32 mouse cellular contexts compared by ENCODE assay signal in genomic region chr2:156077461-156077860, GRCm38 (mm10). TPM values are rescaled to one million over a fixed set of nuclear protein-coding genes. Genes with fewer than 3 reads are reported as not detected.
DNase-seq lines count a peak whose midpoint lies in the region; ATAC-seq lines count a peak whose summit lies in the region.
"Had no signal": no experiment of that assay in that cellular context is flagged by ENCODE, and none has a peak within 500 bp of the region (broad histone marks: within the 10 kb centered on the region; RNA-seq: fewer than 3 reads in every experiment).

No protein-coding gene starts in this region.

- H3K9ac ChIP-seq in intestine, embryonic 14.5 days (ENCODE audit: low read length) = no peak overlapping the region
- H3K9ac ChIP-seq in intestine, embryonic 16.5 days (ENCODE audit: low read depth, low read length) = no peak overlapping the region
- H3K9ac ChIP-seq: embryonic facial prominence, embryonic 13.5 days; forebrain, embryonic 12.5 days; forebrain, embryonic 15.5 days; heart, embryonic 12.5 days; heart, embryonic 15.5 days; hindbrain, embryonic 12.5 days had no signal

- peak; percentile 48 for DNase-seq in intestine, embryonic 14.5 days (ENCODE audit: low spot score)
- peak; percentile 15 for DNase-seq in kidney, adult 9 months
- no peak for DNase-seq in kidney, postnatal 14 days
- no peak for DNase-seq in frontal cortex, adult 2 months (ENCODE audit: extremely low spot score in 1 of 2, low spot score in 1 of 2)
- DNase-seq: adrenal gland, adult 8-10 months; adrenal gland, postnatal 25 days; cerebellum, adult 11-12 months; cerebellum, adult 8-10 months; cerebellum, postnatal 10 days; cerebellum, postnatal 36 days; embryo, embryonic 11 days; gastrocnemius, postnatal 10 days; gastrocnemius, postnatal 36 days; heart, postnatal 14 days had no signal

- no peak for ATAC-seq in intestine, embryonic 14.5 days (replicated peaks; ENCODE audit: low FRiP score, low TSS enrichment, low read depth)
- no peak for ATAC-seq in intestine, embryonic 16.5 days
- peak; percentile 29; the same call in 1 of the 2 replicates for ATAC-seq in megakaryocyte progenitor cell, adult 5-6 weeks (replicated peaks; ENCODE audit: poor library complexity)
- ATAC-seq: activated CD4-positive, CD25-positive, alpha-beta regulatory T cell, adult 4 months; CD4-positive, CD25-positive, alpha-beta regulatory T cell, adult 4 months; forebrain, embryonic 15.5 days; hindbrain, embryonic 16.5 days had no signal

- H3K4me1 ChIP-seq in intestine, embryonic 14.5 days (replicated peaks; ENCODE audit: control insufficient read depth, insufficient read depth, low read length) = no peaks in the 10 kb centered on the region; the same call in 1 of the 2 replicates
- 0 out of 2 replicates have a peak, but pooled peaks cover 3% of the 10 kb centered on the region for H3K4me1 ChIP-seq in intestine, embryonic 16.5 days (ENCODE audit: control insufficient read depth, insufficient read depth, low read length)
- H3K4me1 ChIP-seq: embryonic facial prominence, embryonic 10.5 days; embryonic facial prominence, embryonic 13.5 days; forebrain, embryonic 15.5 days had no signal

- no peak overlapping the region for H3K4me3 ChIP-seq in intestine, embryonic 14.5 days (ENCODE audit: low read depth, low read length)
- no peak overlapping the region for H3K4me3 ChIP-seq in intestine, embryonic 16.5 days (ENCODE audit: low read length)
- H3K4me3 ChIP-seq: embryonic facial prominence, embryonic 10.5 days; embryonic facial prominence, embryonic 13.5 days; erythroblast, embryonic 14.5 days; forebrain, embryonic 12.5 days; forebrain, embryonic 15.5 days; heart, embryonic 12.5 days; heart, embryonic 15.5 days; hindbrain, embryonic 12.5 days had no signal

- no peaks in the 10 kb centered on the region for H3K27me3 ChIP-seq in intestine, embryonic 14.5 days (replicated peaks; ENCODE audit: control insufficient read depth, insufficient read depth, low read length)
- H3K27me3 ChIP-seq in intestine, embryonic 16.5 days (replicated peaks; ENCODE audit: control insufficient read depth, insufficient read depth, low read length) = no peaks in the 10 kb centered on the region
- H3K27me3 ChIP-seq: embryonic facial prominence, embryonic 13.5 days; forebrain, embryonic 12.5 days; forebrain, embryonic 15.5 days; heart, embryonic 12.5 days; heart, embryonic 15.5 days; hindbrain, embryonic 12.5 days had no signal

- no peaks in the 10 kb centered on the region for H3K9me3 ChIP-seq in intestine, embryonic 14.5 days (ENCODE audit: control insufficient read depth, low read length)
- H3K9me3 ChIP-seq in intestine, embryonic 16.5 days (ENCODE audit: control insufficient read depth, low read length) = no peaks in the 10 kb centered on the region
- H3K9me3 ChIP-seq: embryonic facial prominence, embryonic 10.5 days; embryonic facial prominence, embryonic 13.5 days; forebrain, embryonic 12.5 days; forebrain, embryonic 15.5 days; heart, embryonic 12.5 days; heart, embryonic 15.5 days; hindbrain, embryonic 12.5 days had no signal

- WGBS in intestine, embryonic 14.5 days = 95% methylated on average over 7 of the region's 7 CpGs
- WGBS in intestine, embryonic 16.5 days = 85% methylated on average over 7 of the region's 7 CpGs

- H3K36me3 ChIP-seq in intestine, embryonic 14.5 days (ENCODE audit: control insufficient read depth, insufficient read depth, low read length) = peaks cover 68% of the 10 kb centered on the region
- peaks cover 39% of the 10 kb centered on the region for H3K36me3 ChIP-seq in intestine, embryonic 16.5 days (ENCODE audit: control insufficient read depth, insufficient read depth, low read length)

- H3K27ac ChIP-seq in intestine, embryonic 14.5 days (ENCODE audit: low read depth) = no peak overlapping the region
- no peak overlapping the region for H3K27ac ChIP-seq in intestine, embryonic 16.5 days (ENCODE audit: low read length)
- H3K27ac ChIP-seq: embryonic facial prominence, embryonic 10.5 days; embryonic facial prominence, embryonic 13.5 days; forebrain, embryonic 12.5 days; forebrain, embryonic 15.5 days; heart, embryonic 15.5 days; hindbrain, embryonic 12.5 days had no signal

- no peak overlapping the region for H3K4me2 ChIP-seq in intestine, embryonic 14.5 days (ENCODE audit: low read length)
- no peak overlapping the region for H3K4me2 ChIP-seq in intestine, embryonic 16.5 days (ENCODE audit: low read depth, low read length)
- H3K4me2 ChIP-seq: embryonic facial prominence, embryonic 13.5 days; forebrain, embryonic 12.5 days; forebrain, embryonic 15.5 days; heart, embryonic 12.5 days; heart, embryonic 15.5 days; hindbrain, embryonic 12.5 days had no signal

RNA-seq across cellular contexts. Expression of gene Spag4, which starts 12.5 kb away (rescaled TPM):
- 3.0 and 4.0 TPM in 2 replicates for polyA plus RNA-seq in intestine, embryonic 14.5 days (2014; fragmentation: Nextera tagmentation; extraction: Ambion mirVana)
- 1.7 and 2.4 TPM in 2 replicates for polyA plus RNA-seq in intestine, embryonic 16.5 days (2015; fragmentation: Nextera tagmentation; extraction: Ambion mirVana)
- 1.3 and 1.7 TPM in 2 replicates for total RNA-seq in megakaryocyte progenitor cell, adult 5-6 weeks (2015)
- total RNA-seq in megakaryocyte progenitor cell, adult 5-6 weeks (2017) = 2.6 and 3.3 TPM in 2 replicates
- 4.9 and 5.6 TPM in 2 replicates for polyA plus RNA-seq in frontal cortex, adult 2 months (2012; rRNA removed)
- total RNA-seq: gastrocnemius, postnatal 36 days had no signal
- polyA plus RNA-seq: activated CD4-positive, CD25-positive, alpha-beta regulatory T cell, adult 4 months had no signal

RNA-seq across cellular contexts. Expression of gene Fer1l4, which starts 24.7 kb away (rescaled TPM):
- polyA plus RNA-seq in intestine, embryonic 14.5 days (2014; fragmentation: Nextera tagmentation; extraction: Ambion mirVana) = 0.05 and 0.17 TPM in 2 replicates
- polyA plus RNA-seq in intestine, embryonic 16.5 days (2015; fragmentation: Nextera tagmentation; extraction: Ambion mirVana) = 0.05 and 0.06 TPM in 2 replicates
- not detected in 2 replicates for total RNA-seq in megakaryocyte progenitor cell, adult 5-6 weeks (2015)
- total RNA-seq in megakaryocyte progenitor cell, adult 5-6 weeks (2017) = not detected in 2 replicates
- polyA plus RNA-seq in frontal cortex, adult 2 months (2012; rRNA removed) = 0.08 TPM in 2 replicates
- total RNA-seq: adrenal gland, adult 8-10 months; adrenal gland, postnatal 25 days; gastrocnemius, adult 18-20 months; gastrocnemius, postnatal 10 days; gastrocnemius, postnatal 36 days; granulocyte monocyte progenitor cell, adult 5-6 weeks; heart, adult 8-10 months; heart, postnatal 14 days; hematopoietic stem cell, adult 5-6 weeks had no signal
- polyA plus RNA-seq: activated CD4-positive, CD25-positive, alpha-beta regulatory T cell, adult 4 months; C2C12; CD4-positive, CD25-positive, alpha-beta regulatory T cell, adult 4 months; embryonic facial prominence, embryonic 10.5 days; erythroblast, embryonic 14.5 days; forebrain, embryonic 12.5 days; forebrain, embryonic 15.5 days; heart, embryonic 12.5 days; heart, embryonic 15.5 days; hindbrain, embryonic 16.5 days had no signal

RNA-seq across cellular contexts. Expression of gene Cpne1, which starts 34.3 kb away (rescaled TPM):
- polyA plus RNA-seq in intestine, embryonic 14.5 days (2014; fragmentation: Nextera tagmentation; extraction: Ambion mirVana) = 46.2 and 50.3 TPM in 2 replicates
- 35.8 and 41.5 TPM in 2 replicates for polyA plus RNA-seq in intestine, embryonic 16.5 days (2015; fragmentation: Nextera tagmentation; extraction: Ambion mirVana)
- total RNA-seq in megakaryocyte progenitor cell, adult 5-6 weeks (2015) = 36.8 and 39.2 TPM in 2 replicates
- 22.1 and 26.1 TPM in 2 replicates for total RNA-seq in megakaryocyte progenitor cell, adult 5-6 weeks (2017)
- polyA plus RNA-seq in frontal cortex, adult 2 months (2012; rRNA removed) = 54.7 and 55.7 TPM in 2 replicates

RNA-seq across cellular contexts. Expression of gene Rbm12, which starts 34.3 kb away (rescaled TPM):
- 29.1 and 31.6 TPM in 2 replicates for polyA plus RNA-seq in intestine, embryonic 14.5 days (2014; fragmentation: Nextera tagmentation; extraction: Ambion mirVana)
- 16.5 and 19.3 TPM in 2 replicates for polyA plus RNA-seq in intestine, embryonic 16.5 days (2015; fragmentation: Nextera tagmentation; extraction: Ambion mirVana)
- 34.4 and 44.8 TPM in 2 replicates for total RNA-seq in megakaryocyte progenitor cell, adult 5-6 weeks (2015)
- 33.6 and 59.0 TPM in 2 replicates for total RNA-seq in megakaryocyte progenitor cell, adult 5-6 weeks (2017)
- polyA plus RNA-seq in frontal cortex, adult 2 months (2012; rRNA removed) = 11.2 and 11.6 TPM in 2 replicates

RNA-seq across cellular contexts. Expression of gene Gm28036, which starts 49.4 kb away (rescaled TPM):
- polyA plus RNA-seq in intestine, embryonic 14.5 days (2014; fragmentation: Nextera tagmentation; extraction: Ambion mirVana) = 13.3 and 13.6 TPM in 2 replicates
- polyA plus RNA-seq in intestine, embryonic 16.5 days (2015; fragmentation: Nextera tagmentation; extraction: Ambion mirVana) = 13.5 and 14.1 TPM in 2 replicates
- total RNA-seq in megakaryocyte progenitor cell, adult 5-6 weeks (2015) = 1.6 and 6.4 TPM in 2 replicates
- total RNA-seq in megakaryocyte progenitor cell, adult 5-6 weeks (2017) = 23.1 and 25.5 TPM in 2 replicates
- polyA plus RNA-seq in frontal cortex, adult 2 months (2012; rRNA removed) = 4.3 and 5.5 TPM in 2 replicates
- polyA plus RNA-seq: erythroblast, embryonic 14.5 days had no signal

Comparison
In these comparisons a context has a peak if more than half of its experiments do, and no peak if none do; other contexts are left out.
1. DNase-seq: peak in intestine, embryonic 14.5 days (single experiment) and kidney, adult 9 months (single experiment); none in kidney, postnatal 14 days (single experiment) and frontal cortex, adult 2 months (0 of 2).